Mouse (Mus musculus): ENCODE data around the gene Rock2. TPM values are rescaled to one million over a fixed set of nuclear protein-coding genes. Genes with fewer than 3 reads are reported as not detected.
"Not testable (repeated sequence)": the region's sequence is repeated elsewhere in the genome, so short reads cannot be mapped to it uniquely, and the experiment has no call there.

Rock2 gene
- polyA plus RNA-seq, 1 experiment from 2014 or later: 16.1 TPM

DNA sequence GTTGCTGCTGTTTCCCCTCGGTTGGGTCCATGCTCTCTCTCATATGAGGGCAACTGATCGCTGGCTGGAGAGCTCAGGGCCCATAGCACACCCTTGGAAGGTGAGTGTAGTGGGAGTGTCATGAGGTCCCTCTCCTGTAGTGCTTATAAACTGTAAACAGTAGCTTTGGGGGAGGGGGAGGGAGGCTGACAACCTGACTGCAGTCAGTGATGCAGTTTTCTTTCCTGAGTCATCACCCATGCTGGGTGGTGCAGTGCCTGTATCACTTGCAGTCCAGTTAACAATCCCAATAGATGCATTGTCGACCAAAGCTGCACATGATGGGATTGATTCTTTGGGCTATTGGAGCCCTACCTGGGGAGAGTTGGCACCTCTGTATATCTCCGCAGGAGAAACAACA is 106.5 kb downstream of the Rock2 start:
- no peak overlapping the region for H3K27ac ChIP-seq (replicated peaks)
- no peaks in the 10 kb centered on the region for H3K9me3 ChIP-seq
- ATAC-seq (ENCODE audit: extremely low read depth, insufficient number of reproducible peaks, low FRiP score, low TSS enrichment): no peak
- H3K4me2 ChIP-seq: no peak overlapping the region
- no peak overlapping the region for H3K4me3 ChIP-seq
- no peaks in the 10 kb centered on the region for H3K36me3 ChIP-seq
- H3K9ac ChIP-seq: no peak overlapping the region
- 51% methylated on average over 4 of the region's 4 CpGs for WGBS
- peaks cover 23% of the 10 kb centered on the region for H3K4me1 ChIP-seq
- H3K27me3 ChIP-seq (replicated peaks): peaks cover 26% of the 10 kb centered on the region

DNA sequence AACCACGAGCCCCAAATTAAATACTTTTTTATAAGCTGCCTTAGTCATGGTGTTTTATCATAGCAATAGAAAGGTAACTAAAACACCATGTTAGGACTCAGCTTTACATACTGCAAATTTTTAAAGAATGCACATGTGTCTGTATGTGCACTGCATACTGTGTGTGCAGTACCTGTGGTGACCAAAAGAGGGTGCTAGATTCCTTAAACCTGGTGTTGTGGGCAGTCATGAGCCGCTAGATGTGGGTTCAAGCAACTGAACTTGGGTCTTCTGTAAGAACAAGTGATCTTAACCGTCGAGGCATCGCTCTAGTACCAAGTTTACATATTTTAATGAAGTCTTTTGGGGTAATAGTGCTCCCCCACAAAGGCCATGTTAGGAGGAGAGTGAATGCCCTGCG is 114.8 kb downstream of the Rock2 start:
- H3K36me3 ChIP-seq: no peaks in the 10 kb centered on the region
- WGBS: 89% methylated on average over 6 of the region's 6 CpGs

DNA sequence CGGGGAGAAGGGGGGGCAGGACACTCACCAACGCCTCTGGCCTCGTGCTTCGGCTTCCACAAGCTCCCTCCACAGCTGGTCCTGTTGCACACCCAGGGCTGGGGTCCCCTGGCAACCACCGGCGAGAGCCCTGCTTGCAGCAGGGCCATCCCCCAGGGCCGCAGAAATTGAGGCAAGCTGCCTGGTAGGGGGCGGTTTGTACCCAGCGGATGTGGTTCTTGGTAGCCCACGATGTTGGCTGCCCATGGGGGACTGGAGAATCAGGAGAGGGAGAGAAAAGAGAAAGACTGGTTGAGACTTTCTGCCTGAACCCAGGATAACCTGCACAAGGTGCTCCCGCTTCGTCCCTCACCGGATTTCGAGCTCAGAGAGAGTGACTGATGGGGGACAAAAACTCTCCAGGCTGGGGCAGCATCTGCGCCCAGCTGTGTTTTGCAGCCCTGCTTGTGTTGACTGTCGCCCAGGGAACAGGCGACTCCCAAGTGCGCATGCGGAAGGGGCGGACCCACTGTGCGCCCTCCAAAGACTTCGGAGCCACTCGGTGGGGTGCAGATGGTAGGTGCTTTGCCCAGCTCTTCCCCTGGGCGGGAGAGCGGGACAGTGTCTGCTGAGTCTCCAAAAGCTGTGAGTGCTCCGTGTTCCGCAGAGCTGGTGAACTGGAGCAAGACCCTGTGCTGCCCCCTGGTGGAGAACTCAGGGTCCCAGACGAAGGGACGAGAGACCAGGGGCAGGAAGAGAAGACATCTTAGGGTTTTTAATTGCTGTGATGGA is 116.6 kb downstream of the Rock2 start, which contains the start of gene 2410004P03Rik:
Gene 2410004P03Rik (minus strand): TSS at position 628 of the 771 bp plus-strand sequence.
- 7% methylated on average over 29 of the region's 29 CpGs for WGBS
- Histone ChIP-seq H3K27ac (replicated peaks) (no peak within 1 kb of the TSS), H3K36me3 (no peaks in the 10 kb centered on the region), H3K4me3 (peak within 1 kb of the TSS; percentile 58), H3K4me1 (peaks cover 7% of the 10 kb centered on the region), H3K9me3 (peaks cover 6% of the 10 kb centered on the region; the same call in 1 of the 2 replicates), H3K9ac (peak within 1 kb of the TSS; percentile 75), H3K4me2 (peak within 1 kb of the TSS; percentile 76), H3K27me3 (replicated peaks) (0 out of 2 replicates have a peak, but pooled peaks cover 18% of the 10 kb centered on the region)
- ATAC-seq (ENCODE audit: extremely low read depth, insufficient number of reproducible peaks, low FRiP score, low TSS enrichment): peak; percentile 49; the same call in 1 of the 2 replicates

More for the DNA sequence above, 114.8 kb downstream of the Rock2 start:
- Histone ChIP-seq H3K4me2 (no peak overlapping the region), H3K4me3 (no peak overlapping the region), H3K27me3 (replicated peaks) (0 out of 2 replicates have a peak, but pooled peaks cover 21% of the 10 kb centered on the region), H3K4me1 (peaks cover 7% of the 10 kb centered on the region), H3K9me3 (peaks cover 6% of the 10 kb centered on the region; the same call in 1 of the 2 replicates), H3K27ac (replicated peaks) (no peak overlapping the region), H3K9ac (no peak overlapping the region)
- no peak for ATAC-seq (ENCODE audit: extremely low read depth, insufficient number of reproducible peaks, low FRiP score, low TSS enrichment)

DNA sequence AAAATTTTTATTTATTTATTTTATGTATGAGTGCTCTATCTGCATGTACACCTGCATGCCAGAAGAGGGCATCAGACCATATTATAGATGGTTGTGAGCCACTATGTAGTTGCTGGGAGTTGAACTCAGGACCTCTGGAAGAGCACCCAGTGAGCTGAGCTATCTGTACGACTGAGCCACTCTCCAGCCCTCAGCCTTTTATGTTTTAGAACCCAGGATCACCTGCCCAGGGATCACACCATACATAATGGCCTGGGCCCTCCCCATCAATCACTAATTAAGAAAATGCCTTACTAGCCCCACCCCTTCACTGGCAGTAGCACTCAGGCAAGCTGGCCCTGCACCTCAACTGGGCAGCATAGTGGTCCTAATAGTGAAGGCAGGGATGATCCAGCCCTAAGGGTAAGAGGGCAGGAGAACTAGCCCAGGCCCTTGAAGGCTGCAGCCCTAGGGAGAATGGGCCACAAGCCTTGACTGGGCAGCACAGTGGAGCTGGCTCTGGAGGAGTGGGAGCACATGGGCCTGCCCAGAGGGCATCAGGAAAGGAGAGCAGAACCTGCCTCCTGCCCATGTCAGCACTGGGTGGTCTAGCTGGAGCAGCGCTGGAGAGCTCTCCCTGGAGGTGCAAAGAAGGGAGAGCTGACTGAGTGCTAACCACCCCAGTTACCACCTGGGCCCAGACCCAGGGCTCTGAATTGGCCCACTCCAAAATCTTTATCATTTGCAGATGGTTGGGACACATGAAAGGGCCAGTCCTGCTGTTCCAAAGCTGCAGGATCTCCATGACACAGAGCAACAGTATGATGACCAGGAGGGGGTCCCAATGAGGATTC is 117.6 kb downstream of the Rock2 start:
- H3K9ac ChIP-seq: no peak overlapping the region
- H3K4me2 ChIP-seq: no peak overlapping the region
- WGBS: 63% methylated on average over 2 of the region's 2 CpGs
- no peak for ATAC-seq (ENCODE audit: extremely low read depth, insufficient number of reproducible peaks, low FRiP score, low TSS enrichment)
- no peaks in the 10 kb centered on the region for H3K36me3 ChIP-seq
- H3K4me3 ChIP-seq: no peak overlapping the region
- peaks cover 6% of the 10 kb centered on the region; the same call in 1 of the 2 replicates for H3K9me3 ChIP-seq
- H3K27ac ChIP-seq (replicated peaks): no peak overlapping the region
- 0 out of 2 replicates have a peak, but pooled peaks cover 16% of the 10 kb centered on the region for H3K27me3 ChIP-seq (replicated peaks)
- H3K4me1 ChIP-seq: peaks cover 7% of the 10 kb centered on the region

DNA sequence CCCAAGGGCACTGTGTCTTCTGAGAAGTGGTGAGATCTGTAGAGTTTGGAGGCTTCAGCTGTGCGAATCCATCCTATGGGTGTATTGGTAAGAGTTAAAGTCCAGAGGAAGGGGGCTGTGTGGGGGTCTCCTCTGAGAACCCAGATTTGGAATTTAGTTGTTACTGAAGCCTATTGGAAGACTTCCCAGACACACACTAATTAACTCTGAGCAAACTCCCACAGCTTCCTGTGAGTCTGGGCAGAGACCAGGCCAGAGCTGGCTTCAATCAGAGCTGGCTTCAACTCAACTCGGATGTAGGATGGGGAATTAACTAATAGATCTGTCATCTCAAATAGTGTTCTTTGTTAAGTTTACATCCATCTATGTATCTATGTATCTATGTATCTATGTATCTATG is 121.0 kb downstream of the Rock2 start:
- no peak overlapping the region for H3K4me2 ChIP-seq
- 72% methylated on average over 2 of the region's 2 CpGs for WGBS
- no peak overlapping the region for H3K4me3 ChIP-seq
- no peak overlapping the region for H3K9ac ChIP-seq
- no peaks in the 10 kb centered on the region for H3K36me3 ChIP-seq
- no peak for ATAC-seq (ENCODE audit: extremely low read depth, insufficient number of reproducible peaks, low FRiP score, low TSS enrichment)
- H3K4me1 ChIP-seq: peaks cover 7% of the 10 kb centered on the region
- H3K27ac ChIP-seq (replicated peaks): no peak overlapping the region
- H3K27me3 ChIP-seq (replicated peaks): 0 out of 2 replicates have a peak, but pooled peaks cover 10% of the 10 kb centered on the region
- H3K9me3 ChIP-seq: no peaks in the 10 kb centered on the region

DNA sequence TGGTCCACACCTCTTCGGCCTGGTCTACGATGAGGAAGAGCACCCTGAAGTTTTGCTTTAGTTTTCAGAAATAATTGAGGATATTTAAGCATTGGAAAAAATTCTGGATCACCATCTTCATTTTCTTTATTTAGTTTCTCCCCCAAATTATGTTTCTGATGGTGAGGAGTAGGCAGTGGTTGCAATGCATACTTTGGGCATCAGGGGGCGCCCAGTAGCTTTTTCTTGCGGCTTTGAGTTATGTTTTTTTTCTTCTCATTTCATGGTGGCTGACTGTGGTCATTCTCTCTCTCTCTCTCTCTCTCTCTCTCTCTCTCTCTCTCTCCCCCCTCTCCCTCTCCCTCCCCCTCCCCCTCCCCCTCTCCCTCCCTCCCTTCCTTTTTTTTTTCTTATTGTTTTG is 123.8 kb downstream of the Rock2 start:
- Histone ChIP-seq H3K4me1 (no peaks in the 10 kb centered on the region), H3K27me3 (replicated peaks) (0 out of 2 replicates have a peak, but pooled peaks cover 2% of the 10 kb centered on the region), H3K9ac (no peak overlapping the region), H3K4me2 (no peak overlapping the region), H3K36me3 (no peaks in the 10 kb centered on the region), H3K9me3 (no peaks in the 10 kb centered on the region), H3K27ac (replicated peaks) (no peak overlapping the region), H3K4me3 (no peak overlapping the region)
- WGBS: 25% methylated on average over 4 of the region's 4 CpGs
- no peak for ATAC-seq (ENCODE audit: extremely low read depth, insufficient number of reproducible peaks, low FRiP score, low TSS enrichment)

DNA sequence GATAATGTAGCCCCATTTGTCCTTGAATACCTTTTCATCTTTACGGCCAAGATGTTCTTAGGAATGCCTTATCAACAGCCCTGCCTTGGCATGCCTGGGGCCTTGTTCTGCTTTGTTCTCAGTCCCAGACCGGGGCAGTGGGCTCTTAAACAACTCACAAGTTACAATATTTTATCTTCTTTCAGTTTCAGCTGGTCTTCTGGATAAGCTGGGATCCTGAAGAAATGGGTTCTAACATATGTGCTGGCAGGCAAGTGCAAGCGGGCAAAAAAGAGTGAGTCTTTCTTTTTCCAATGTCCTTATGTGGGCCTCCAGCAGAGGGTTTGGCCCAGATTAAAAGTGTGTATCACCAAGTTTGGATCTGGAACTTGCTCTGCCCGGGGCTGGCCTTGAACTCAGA is 126.4 kb downstream of the Rock2 start:
- not testable (repeated sequence) for H3K27me3 ChIP-seq (replicated peaks); H3K9ac ChIP-seq; H3K4me2 ChIP-seq; H3K36me3 ChIP-seq; H3K9me3 ChIP-seq; H3K4me3 ChIP-seq; H3K4me1 ChIP-seq; H3K27ac ChIP-seq (replicated peaks); ATAC-seq (ENCODE audit: extremely low read depth, insufficient number of reproducible peaks, low FRiP score, low TSS enrichment)
- 58% methylated on average over 4 of the region's 4 CpGs for WGBS

DNA sequence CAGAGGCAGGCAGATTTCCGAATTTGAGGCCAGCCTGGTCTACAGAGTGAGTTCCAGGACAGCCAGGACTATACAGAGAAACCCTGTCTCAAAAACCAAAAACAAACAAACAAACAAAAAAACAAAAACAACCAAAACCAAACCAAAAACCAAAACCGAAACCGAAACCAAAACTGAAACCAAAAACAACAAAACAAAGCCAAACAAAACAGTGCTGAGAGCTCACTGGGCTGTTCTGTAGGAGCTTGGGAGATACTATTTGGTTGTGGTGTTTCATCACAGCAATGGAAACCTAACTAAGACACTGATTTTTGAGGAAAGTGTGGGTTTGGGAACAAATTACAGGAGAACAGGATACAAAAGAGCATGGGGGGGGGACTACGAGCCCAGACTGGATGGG is 127.5 kb downstream of the Rock2 start:
- H3K9ac ChIP-seq: no peak overlapping the region
- no peak overlapping the region for H3K27ac ChIP-seq (replicated peaks)
- no peak for ATAC-seq (ENCODE audit: extremely low read depth, insufficient number of reproducible peaks, low FRiP score, low TSS enrichment)
- no peaks in the 10 kb centered on the region for H3K9me3 ChIP-seq
- H3K27me3 ChIP-seq (replicated peaks): no peaks in the 10 kb centered on the region
- no peak overlapping the region for H3K4me3 ChIP-seq
- no peaks in the 10 kb centered on the region for H3K36me3 ChIP-seq
- peaks cover 3% of the 10 kb centered on the region; the same call in 1 of the 2 replicates for H3K4me1 ChIP-seq
- 85% methylated on average over 4 of the region's 4 CpGs for WGBS
- H3K4me2 ChIP-seq: no peak overlapping the region

DNA sequence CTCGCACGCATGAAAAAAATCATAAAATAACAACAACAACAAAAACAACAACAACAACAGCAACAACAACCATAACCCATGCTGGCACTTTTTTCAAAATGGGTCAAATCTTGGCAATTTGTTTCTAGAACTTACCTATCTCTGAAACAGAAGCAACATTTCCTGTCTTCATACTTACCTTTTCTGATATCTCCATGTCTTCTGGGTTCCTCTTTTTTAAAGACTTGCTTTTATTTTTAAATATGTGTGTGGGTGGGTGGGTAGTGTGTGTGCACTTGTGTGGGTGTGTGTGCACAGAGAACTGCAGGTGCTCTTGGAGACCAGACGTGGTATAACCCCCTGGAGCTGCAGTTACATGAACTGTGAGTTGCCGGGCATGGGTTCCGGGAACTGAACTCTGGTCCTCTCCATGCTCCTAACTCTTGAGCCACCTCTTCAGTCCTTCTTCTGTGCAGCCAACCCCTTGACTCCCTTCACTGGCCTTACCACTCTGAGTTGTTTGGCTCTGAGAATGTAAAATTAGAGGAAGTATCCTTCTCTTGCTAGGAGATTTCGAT is 129.9 kb downstream of the Rock2 start:
- ATAC-seq (ENCODE audit: extremely low read depth, insufficient number of reproducible peaks, low FRiP score, low TSS enrichment): no peak

DNA sequence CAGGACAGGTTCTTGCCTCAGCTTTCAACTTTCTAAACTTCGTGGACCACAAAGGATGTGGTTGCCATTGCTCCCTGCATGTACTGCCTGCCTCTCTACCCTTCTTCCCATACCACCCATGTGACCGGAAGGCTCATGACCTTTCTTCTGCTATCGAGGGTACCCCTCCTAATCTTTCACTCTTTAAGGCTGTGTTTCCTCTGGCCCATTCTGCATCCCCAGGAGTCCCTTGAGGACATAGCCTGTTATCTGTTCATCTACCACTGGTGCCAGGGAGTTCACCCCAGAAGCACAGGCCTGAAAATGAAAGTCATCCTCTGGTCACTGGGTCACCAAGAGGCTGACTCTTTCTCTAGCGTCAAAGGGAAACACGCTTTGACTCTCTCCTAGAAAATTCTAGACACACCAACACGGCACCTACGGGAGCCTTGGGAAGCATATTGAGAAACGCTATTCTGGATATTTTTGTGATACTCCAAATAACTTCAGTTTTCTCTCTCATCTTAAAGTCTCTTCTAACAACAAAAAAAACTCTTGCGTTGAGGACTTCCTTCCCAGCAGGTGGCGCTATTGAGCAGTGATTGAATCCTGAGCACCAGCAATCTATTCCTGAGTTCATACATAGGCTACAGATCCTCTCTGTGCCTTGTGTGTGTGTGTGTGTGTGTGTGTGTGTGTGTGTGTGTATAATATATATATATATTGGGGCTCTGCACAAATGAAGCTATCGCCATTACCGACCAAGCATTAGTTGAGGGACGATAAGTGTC is 138.2 kb downstream of the Rock2 start:
- ATAC-seq (ENCODE audit: extremely low read depth, insufficient number of reproducible peaks, low FRiP score, low TSS enrichment): no peak
- 38% methylated on average over 13 of the region's 13 CpGs for WGBS

More for the DNA sequence above, 129.9 kb downstream of the Rock2 start:
- Histone ChIP-seq H3K9me3 (no peaks in the 10 kb centered on the region), H3K27ac (replicated peaks) (no peak overlapping the region), H3K4me3 (no peak overlapping the region), H3K27me3 (replicated peaks) (no peaks in the 10 kb centered on the region), H3K36me3 (no peaks in the 10 kb centered on the region), H3K9ac (no peak overlapping the region), H3K4me2 (no peak overlapping the region), H3K4me1 (peaks cover 3% of the 10 kb centered on the region; the same call in 1 of the 2 replicates)
- 90% methylated on average over 6 of the region's 6 CpGs for WGBS

More for the DNA sequence above, 138.2 kb downstream of the Rock2 start:
- Histone ChIP-seq H3K4me1 (no peaks in the 10 kb centered on the region), H3K9me3 (no peaks in the 10 kb centered on the region), H3K27me3 (replicated peaks) (no peaks in the 10 kb centered on the region), H3K27ac (replicated peaks) (no peak overlapping the region), H3K4me2 (no peak overlapping the region), H3K36me3 (no peaks in the 10 kb centered on the region), H3K4me3 (no peak overlapping the region), H3K9ac (no peak overlapping the region)
